Mouse (Mus musculus): ENCODE results near the gene Arhgap35.
A peak's percentile ranks its signal among the peaks of the same experiment; 100 is the strongest.

Arhgap35 gene

GRCm38 (mm10) chr7:16507284-16507683 lies 107.5 kb downstream of the Arhgap35 start:
- DNase-seq: peak; percentile 76 to 85

- no peak for DNase-seq
Observed at GRCm38 (mm10) chr7:16505226-16505593, 109.6 kb downstream of the Arhgap35 start.

- DNase-seq: peak; percentile 33 to 42
Observed at GRCm38 (mm10) chr7:16504573-16505225, 110.1 kb downstream of the Arhgap35 start.

- no peak for DNase-seq
Observed at GRCm38 (mm10) chr7:16501571-16501970, 113.2 kb downstream of the Arhgap35 start.

- no peak for DNase-seq
Observed at GRCm38 (mm10) chr7:16499671-16500104, 115.1 kb downstream of the Arhgap35 start.

GRCm38 (mm10) chr7:16496260-16496659 lies 118.5 kb downstream of the Arhgap35 start:
- DNase-seq: no peak

GRCm38 (mm10) chr7:16493361-16493760 lies 121.4 kb downstream of the Arhgap35 start:
- DNase-seq: peak; percentile 53 to 62

GRCm38 (mm10) chr7:16492211-16492610 lies 122.6 kb downstream of the Arhgap35 start:
- no peak for DNase-seq

- DNase-seq: peak; percentile 71 to 77
Observed at GRCm38 (mm10) chr7:16491759-16492158, 123.0 kb downstream of the Arhgap35 start.

GRCm38 (mm10) chr7:16489948-16490347 lies 124.8 kb downstream of the Arhgap35 start:
- DNase-seq: peak; percentile 54 to 56

GRCm38 (mm10) chr7:16488816-16489215 lies 126.0 kb downstream of the Arhgap35 start:
- no peak for DNase-seq

- DNase-seq: no peak
Observed at GRCm38 (mm10) chr7:16477628-16478027, 137.2 kb downstream of the Arhgap35 start, which contains the start of gene Npas1. Gene Npas1 (minus strand): TSS chr7:16477728.

GRCm38 (mm10) chr7:16476600-16476989 lies 138.2 kb downstream of the Arhgap35 start:
- DNase-seq: no peak

GRCm38 (mm10) chr7:16475764-16476599 lies 138.8 kb downstream of the Arhgap35 start:
- no peak for DNase-seq

GRCm38 (mm10) chr7:16475321-16475720 lies 139.5 kb downstream of the Arhgap35 start:
- DNase-seq: no peak

- DNase-seq: peak in 1 of 2 experiments; percentile 19
Observed at GRCm38 (mm10) chr7:16474445-16474844, 140.3 kb downstream of the Arhgap35 start.

GRCm38 (mm10) chr7:16473847-16474246 lies 140.9 kb downstream of the Arhgap35 start:
- no peak for DNase-seq

GRCm38 (mm10) chr7:16472116-16472709 lies 142.6 kb downstream of the Arhgap35 start:
- DNase-seq: no peak

- DNase-seq: peak in 1 of 2 experiments; percentile 37
Observed at GRCm38 (mm10) chr7:16471549-16471948, 143.2 kb downstream of the Arhgap35 start.

- DNase-seq: no peak
Observed at GRCm38 (mm10) chr7:16468115-16468514, 146.7 kb downstream of the Arhgap35 start.

GRCm38 (mm10) chr7:16466565-16466964 lies 148.2 kb downstream of the Arhgap35 start:
- DNase-seq: peak in 1 of 2 experiments; percentile 43

- no peak for DNase-seq
Observed at GRCm38 (mm10) chr7:16465568-16465967, 149.2 kb downstream of the Arhgap35 start.

GRCm38 (mm10) chr7:16465160-16465559 lies 149.6 kb downstream of the Arhgap35 start:
- DNase-seq: peak; percentile 79 to 85

Data from kidney, postnatal 25 days (tissue).